Mouse (Mus musculus) CH12.LX (cell line): ENCODE results near the gene Agap3.

ENCODE experiments used
- POLR2A ChIP-seq: IDR thresholded peaks from 2 replicates; pipeline ENCODE4 v1.6.1; 2011; ENCODE audit warnings: low read depth, mild to moderate bottlenecking, improper control_type of control experiment, low read length
- SMC3 ChIP-seq: IDR thresholded peaks from 2 replicates; pipeline ENCODE4 v1.6.1; 2011; ENCODE audit warnings: low read depth, low read length, improper control_type of control experiment

DNA sequence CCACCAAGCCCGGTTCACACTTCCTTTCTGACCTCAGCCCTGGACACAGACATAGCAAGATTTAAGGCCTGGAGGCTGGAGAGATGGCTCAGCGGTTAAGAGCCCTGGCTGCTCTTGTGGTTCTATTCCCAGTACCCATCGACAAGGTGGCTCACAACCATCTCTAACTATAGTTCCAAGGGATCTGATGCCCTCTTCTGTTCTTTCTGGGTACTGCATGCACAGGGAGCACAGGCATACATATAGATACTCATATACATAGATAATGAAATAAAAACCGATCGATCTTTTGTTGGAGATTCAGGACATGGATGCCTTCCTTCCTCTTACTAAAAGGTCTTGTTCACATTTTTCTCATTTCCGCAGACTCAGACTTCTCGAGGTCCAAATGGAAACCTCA, 56.4 kb downstream of the Agap3 start:
- TF ChIP-seq POLR2A (no peak), SMC3 (no peak)
